Mouse (Mus musculus): ENCODE measurements around the gene Zc3h15. TPM values are rescaled to one million over a fixed set of nuclear protein-coding genes. Genes with fewer than 3 reads are reported as not detected.
A peak's percentile ranks its signal among the peaks of the same experiment; 100 is the strongest.
"Not testable (repeated sequence)": the region's sequence is repeated elsewhere in the genome, so short reads cannot be mapped to it uniquely, and the experiment has no call there.

Gene Zc3h15
- polyA plus RNA-seq, 1 experiment from 2014 or later: 61.9 TPM

DNA sequence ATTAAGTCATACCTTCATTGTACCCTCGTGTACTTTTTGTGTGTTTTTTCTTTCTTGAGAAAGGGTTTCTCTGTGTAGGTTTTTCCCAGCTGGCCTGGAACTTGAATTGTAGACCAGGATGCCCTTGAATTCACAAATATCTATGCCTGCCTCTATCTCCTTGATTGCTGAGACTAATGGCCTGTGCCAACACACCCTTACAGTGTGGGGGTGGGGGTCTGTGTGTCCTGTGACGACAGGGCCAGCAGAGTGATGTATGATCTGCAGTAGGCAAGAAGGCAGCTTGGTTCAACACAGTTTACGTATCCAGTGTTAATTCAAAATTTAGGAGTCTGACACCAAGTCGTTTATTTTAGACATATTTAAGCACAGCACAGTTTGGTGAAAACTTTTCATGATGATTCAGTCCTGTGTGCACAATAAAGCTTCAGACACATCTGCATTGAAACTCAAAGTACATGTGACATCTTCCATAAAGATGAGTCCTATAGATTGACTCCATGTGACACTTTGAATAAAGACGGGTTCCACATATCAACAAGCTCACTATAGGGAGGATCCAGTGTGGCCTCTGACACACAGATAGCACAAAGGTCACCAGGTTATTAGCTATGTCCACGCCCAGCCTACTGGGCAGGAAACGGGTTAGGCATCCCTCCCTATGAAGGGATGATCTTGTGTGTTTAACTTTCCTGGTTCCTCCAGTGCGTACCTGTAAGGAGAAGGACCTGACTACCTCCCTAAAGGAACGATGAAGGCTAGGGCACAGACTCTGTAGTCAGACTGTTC lies 39.7 kb downstream of the Zc3h15 start:
- Histone ChIP-seq H3K79me2 (ENCODE audit: inconsistent target) (no peaks in the 10 kb centered on the region), H3K27ac (no peak overlapping the region), H3K4me3 (ENCODE audit: inconsistent target) (no peak overlapping the region), H3K36me3 (ENCODE audit: inconsistent target) (no peaks in the 10 kb centered on the region)
- WGBS (ENCODE audit: missing documents): 93% methylated on average over 9 of the region's 9 CpGs

DNA sequence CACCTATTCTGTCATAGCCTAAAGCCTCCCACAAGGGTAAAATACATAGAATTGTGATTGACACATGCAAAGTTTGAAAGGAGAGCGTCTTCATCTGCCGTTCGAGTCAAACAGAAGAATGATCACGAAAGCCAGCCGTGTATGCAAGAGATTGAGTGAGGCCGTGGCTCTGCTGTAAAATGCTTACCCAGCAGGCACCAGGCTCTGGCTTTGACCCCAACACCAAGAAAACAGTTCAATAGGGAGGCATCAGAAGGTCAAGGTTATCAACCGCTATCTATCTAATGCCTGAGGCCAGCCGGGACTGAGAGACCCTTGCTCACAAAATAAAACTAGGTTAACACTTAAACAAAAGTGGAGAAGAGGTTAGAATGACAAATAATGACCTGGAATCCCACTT lies 40.5 kb downstream of the Zc3h15 start:
- Histone ChIP-seq H3K27ac (no peak overlapping the region), H3K4me3 (ENCODE audit: inconsistent target) (no peak overlapping the region), H3K79me2 (ENCODE audit: inconsistent target) (no peaks in the 10 kb centered on the region), H3K36me3 (ENCODE audit: inconsistent target) (no peaks in the 10 kb centered on the region)
- WGBS (ENCODE audit: missing documents): 94% methylated on average over 8 of the region's 8 CpGs

- no peak overlapping the region for H3K27ac ChIP-seq
- 91% methylated on average over 2 of the region's 2 CpGs for WGBS (ENCODE audit: missing documents)
- H3K4me3 ChIP-seq (ENCODE audit: inconsistent target): no peak overlapping the region
Observed at GRCm38 (mm10) chr2:83690372-83690771, 46.1 kb downstream of the Zc3h15 start.

GRCm38 (mm10) chr2:83692651-83693545 lies 48.7 kb downstream of the Zc3h15 start:
- 91% methylated on average over 10 of the region's 10 CpGs for WGBS (ENCODE audit: missing documents)
- H3K79me2 ChIP-seq (ENCODE audit: inconsistent target): no peaks in the 10 kb centered on the region
- H3K4me3 ChIP-seq (ENCODE audit: inconsistent target): no peak overlapping the region
- H3K27ac ChIP-seq: no peak overlapping the region
- H3K36me3 ChIP-seq (ENCODE audit: inconsistent target): no peaks in the 10 kb centered on the region

More at GRCm38 (mm10) chr2:83690372-83690771, 46.1 kb downstream of the Zc3h15 start:
- no peaks in the 10 kb centered on the region for H3K36me3 ChIP-seq (ENCODE audit: inconsistent target)
- H3K79me2 ChIP-seq (ENCODE audit: inconsistent target): no peaks in the 10 kb centered on the region

DNA sequence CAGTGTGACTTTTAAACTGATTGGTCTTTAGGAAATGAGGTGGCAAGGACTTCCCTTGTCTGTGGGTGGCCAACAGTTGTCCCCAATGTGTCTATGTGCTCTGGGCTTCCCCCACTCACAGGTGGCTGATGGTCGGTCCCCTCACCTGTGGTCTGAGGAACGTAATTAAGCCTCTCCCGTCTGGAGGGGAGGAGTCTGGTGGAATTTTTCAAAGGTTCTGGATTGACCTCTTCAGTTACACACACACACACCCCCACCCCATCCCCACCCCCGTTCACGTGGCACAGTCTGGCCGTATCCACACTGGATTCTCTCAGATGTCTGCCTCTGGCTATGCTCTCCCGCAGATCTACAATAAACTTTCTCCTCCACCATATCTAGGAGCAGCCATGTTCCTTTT lies 49.8 kb downstream of the Zc3h15 start:
- Histone ChIP-seq H3K4me3 (ENCODE audit: inconsistent target) (no peak overlapping the region), H3K79me2 (ENCODE audit: inconsistent target) (no peaks in the 10 kb centered on the region), H3K36me3 (ENCODE audit: inconsistent target) (no peaks in the 10 kb centered on the region), H3K27ac (no peak overlapping the region)
- 93% methylated on average over 5 of the region's 7 CpGs for WGBS (ENCODE audit: missing documents)

DNA sequence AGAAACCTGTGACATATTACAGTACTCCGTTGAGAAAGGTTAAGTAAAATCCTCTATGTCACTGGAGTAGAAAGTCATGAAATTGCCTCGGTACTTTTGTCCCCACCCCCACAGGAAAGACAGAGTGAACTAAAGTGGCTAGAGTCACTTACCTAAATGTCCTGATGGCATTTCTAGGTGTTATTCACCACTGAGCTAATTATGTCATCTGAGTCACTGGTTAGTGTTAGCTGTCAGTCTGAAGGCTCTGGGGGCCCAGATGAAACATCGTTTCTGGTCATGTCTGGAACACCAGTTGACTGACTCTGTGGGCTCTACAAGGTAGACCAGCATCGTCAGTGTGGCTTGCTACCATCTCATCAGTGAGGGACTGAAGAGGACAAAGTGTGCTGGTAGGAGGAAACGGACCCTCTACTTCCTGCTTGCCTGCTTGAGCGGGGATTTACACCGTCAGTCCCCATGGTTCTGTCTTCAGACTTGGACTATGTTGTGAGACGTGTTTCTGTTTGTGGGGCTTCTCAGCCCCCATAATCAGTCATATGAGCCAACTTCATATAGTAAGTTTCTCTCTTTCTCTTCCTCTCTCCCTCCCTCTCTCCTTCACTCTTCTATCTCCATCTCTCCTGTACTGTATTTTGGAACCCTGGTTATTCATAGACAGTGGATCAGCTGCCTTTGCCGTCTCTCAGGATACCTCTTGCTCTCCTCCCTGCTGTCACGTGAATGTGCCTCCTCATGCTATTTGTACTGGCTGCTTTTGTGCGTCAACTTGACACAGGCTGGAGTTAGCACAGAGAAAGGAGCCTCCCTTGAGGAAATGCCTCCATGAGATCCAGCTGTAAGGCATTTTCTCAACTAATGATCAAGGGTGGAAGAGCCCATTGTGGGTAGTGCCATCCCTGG lies 51.4 kb downstream of the Zc3h15 start:
- 80% methylated on average over 11 of the region's 11 CpGs for WGBS (ENCODE audit: missing documents)
- no peak overlapping the region for H3K27ac ChIP-seq
- no peak overlapping the region for H3K4me3 ChIP-seq (ENCODE audit: inconsistent target)
- no peaks in the 10 kb centered on the region for H3K36me3 ChIP-seq (ENCODE audit: inconsistent target)
- no peaks in the 10 kb centered on the region for H3K79me2 ChIP-seq (ENCODE audit: inconsistent target)

DNA sequence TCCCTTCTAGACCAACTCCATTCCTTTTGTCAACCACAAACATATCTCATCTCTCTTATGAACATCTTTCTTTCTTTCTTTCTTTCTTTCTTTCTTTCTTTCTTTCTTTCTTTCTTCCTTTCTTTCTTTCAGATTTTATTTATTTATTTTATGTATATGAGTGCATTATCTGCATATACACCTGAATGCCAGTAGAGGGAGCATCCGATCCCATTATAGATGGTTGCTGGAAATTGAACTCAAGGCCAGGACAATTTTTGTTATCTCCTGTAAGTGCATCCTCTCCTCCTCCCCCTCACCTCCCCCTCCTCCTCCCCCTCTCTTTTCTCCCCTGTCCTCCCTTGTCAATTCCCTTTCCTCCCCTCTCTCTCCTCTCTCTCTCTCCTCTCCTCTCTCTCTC lies 54.2 kb downstream of the Zc3h15 start:
- Histone ChIP-seq H3K27ac (no peak overlapping the region), H3K4me3 (ENCODE audit: inconsistent target) (no peak overlapping the region), H3K79me2 (ENCODE audit: inconsistent target) (no peaks in the 10 kb centered on the region), H3K36me3 (ENCODE audit: inconsistent target) (no peaks in the 10 kb centered on the region)
- WGBS (ENCODE audit: missing documents): 67% methylated on average over 1 of the region's 1 CpGs

GRCm38 (mm10) chr2:83699324-83699723 lies 55.1 kb downstream of the Zc3h15 start:
- Histone ChIP-seq H3K4me3 (ENCODE audit: inconsistent target) (no peak overlapping the region), H3K79me2 (ENCODE audit: inconsistent target) (no peaks in the 10 kb centered on the region), H3K27ac (no peak overlapping the region), H3K36me3 (ENCODE audit: inconsistent target) (no peaks in the 10 kb centered on the region)
- WGBS (ENCODE audit: missing documents): 40% methylated on average over 1 of the region's 1 CpGs

GRCm38 (mm10) chr2:83700667-83701066 lies 56.4 kb downstream of the Zc3h15 start:
- 81% methylated on average over 4 of the region's 4 CpGs for WGBS (ENCODE audit: missing documents)
- Histone ChIP-seq H3K27ac (no peak overlapping the region), H3K79me2 (ENCODE audit: inconsistent target) (no peaks in the 10 kb centered on the region), H3K4me3 (ENCODE audit: inconsistent target) (no peak overlapping the region), H3K36me3 (ENCODE audit: inconsistent target) (no peaks in the 10 kb centered on the region)

DNA sequence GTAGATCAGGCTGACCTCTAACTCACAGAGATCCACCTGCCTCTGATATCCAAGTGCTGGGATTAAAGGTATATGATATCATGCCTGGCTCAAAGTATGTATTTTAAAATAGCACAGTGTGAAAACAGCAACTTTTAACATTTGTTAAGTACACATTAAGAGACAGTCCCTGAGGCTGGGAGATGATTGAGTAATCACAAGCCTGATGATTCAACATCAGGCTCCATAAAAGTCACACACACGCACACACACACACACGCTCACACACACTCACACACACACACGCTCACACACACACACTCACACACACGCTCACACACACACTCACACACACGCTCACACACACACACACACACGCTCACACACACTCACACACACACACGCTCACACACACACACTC lies 58.2 kb downstream of the Zc3h15 start:
- H3K79me2 ChIP-seq (ENCODE audit: inconsistent target): no peaks in the 10 kb centered on the region
- no peak overlapping the region for H3K27ac ChIP-seq
- no peak overlapping the region for H3K4me3 ChIP-seq (ENCODE audit: inconsistent target)
- no peaks in the 10 kb centered on the region for H3K36me3 ChIP-seq (ENCODE audit: inconsistent target)
- 82% methylated on average over 2 of the region's 7 CpGs for WGBS (ENCODE audit: missing documents)

DNA sequence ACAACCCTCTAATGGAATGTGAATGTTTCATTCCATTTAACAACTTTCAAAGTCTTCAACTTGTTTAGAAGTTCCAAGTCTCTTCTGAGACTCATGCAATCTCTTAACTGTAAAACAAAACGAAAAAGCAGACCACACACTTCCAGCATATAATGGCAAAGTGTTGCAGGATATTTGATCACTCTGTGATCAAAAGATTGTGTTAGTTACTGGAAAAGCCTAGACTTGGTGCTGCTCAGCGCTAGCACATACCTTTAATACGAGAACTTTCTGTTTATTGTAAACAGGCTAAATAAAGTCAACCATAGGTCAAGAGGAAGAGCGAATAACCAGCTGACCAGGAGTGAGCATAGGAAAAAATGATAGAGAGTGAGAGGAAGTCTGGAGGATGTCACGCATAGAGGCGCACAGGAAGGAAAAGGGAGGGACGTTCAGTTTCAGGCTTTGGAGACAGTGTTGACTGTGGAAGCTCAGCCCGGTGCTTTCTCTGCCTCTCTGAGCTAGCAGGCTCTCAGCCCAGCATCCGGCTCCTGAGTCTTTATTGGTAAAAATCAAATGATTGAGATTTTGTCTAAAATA lies 61.4 kb downstream of the Zc3h15 start:
- Histone ChIP-seq H3K4me3 (ENCODE audit: inconsistent target) (no peak overlapping the region), H3K36me3 (ENCODE audit: inconsistent target) (no peaks in the 10 kb centered on the region), H3K27ac (0 out of 2 replicates have a peak overlapping the region, but pooled peaks have one; percentile 4), H3K79me2 (ENCODE audit: inconsistent target) (no peaks in the 10 kb centered on the region)
- WGBS (ENCODE audit: missing documents): 27% methylated on average over 9 of the region's 9 CpGs

- Histone ChIP-seq H3K36me3 (ENCODE audit: inconsistent target) (no peaks in the 10 kb centered on the region), H3K4me3 (ENCODE audit: inconsistent target) (no peak overlapping the region), H3K27ac (no peak overlapping the region), H3K79me2 (ENCODE audit: inconsistent target) (no peaks in the 10 kb centered on the region)
- 81% methylated on average over 11 of the region's 11 CpGs for WGBS (ENCODE audit: missing documents)
Observed at GRCm38 (mm10) chr2:83709896-83710524, 65.8 kb downstream of the Zc3h15 start.

- WGBS (ENCODE audit: missing documents): 66% methylated on average over 6 of the region's 7 CpGs
- H3K27ac ChIP-seq; H3K36me3 ChIP-seq (ENCODE audit: inconsistent target); H3K79me2 ChIP-seq (ENCODE audit: inconsistent target); H3K4me3 ChIP-seq (ENCODE audit: inconsistent target): not testable (repeated sequence)
Observed at GRCm38 (mm10) chr2:83713281-83713680, 69.0 kb downstream of the Zc3h15 start.

- 94% methylated on average over 4 of the region's 5 CpGs for WGBS (ENCODE audit: missing documents)
Observed at GRCm38 (mm10) chr2:83713946-83714345, 69.7 kb downstream of the Zc3h15 start.

More at GRCm38 (mm10) chr2:83713946-83714345, 69.7 kb downstream of the Zc3h15 start:
- H3K27ac ChIP-seq: no peak overlapping the region
- H3K36me3 ChIP-seq (ENCODE audit: inconsistent target): no peaks in the 10 kb centered on the region
- no peak overlapping the region for H3K4me3 ChIP-seq (ENCODE audit: inconsistent target)
- no peaks in the 10 kb centered on the region for H3K79me2 ChIP-seq (ENCODE audit: inconsistent target)
